Mouse (Mus musculus) limb, embryonic 13.5 days (tissue): ENCODE data around the gene Ogdhl. TPM values are rescaled to one million over a fixed set of nuclear protein-coding genes. Genes with fewer than 3 reads are reported as not detected.

Experiments used
- ATAC-seq: fragments of 200-750 bp; cut with Nextera tagmentation; 2 replicates; pipeline ENCODE4 v1.8.0; 2017; ENCODE audit warnings: low read depth, moderate number of reproducible peaks, moderate TSS enrichment; ENCODE audit not compliant: low FRiP score
- H3K27ac ChIP-seq: fragments of 300-500 bp; sonication (generic); 2 replicates; pipeline ENCODE4 v1.5.1; 2015; ENCODE audit warnings: inconsistent platforms, mild to moderate bottlenecking, moderate library complexity
- H3K27me3 ChIP-seq: fragments of 300-500 bp; sonication (generic); 2 replicates; pipeline ENCODE4 v1.6.1; 2015; ENCODE audit warnings: mild to moderate bottlenecking, inconsistent platforms
- H3K36me3 ChIP-seq: fragments of 300-500 bp; sonication (generic); 2 replicates; pipeline ENCODE4 v1.6.1; 2015; ENCODE audit warnings: inconsistent platforms, mild to moderate bottlenecking, moderate library complexity
- H3K4me1 ChIP-seq: fragments of 300-500 bp; sonication (generic); 2 replicates; pipeline ENCODE4 v1.6.1; 2015; ENCODE audit warnings: inconsistent platforms
- H3K4me2 ChIP-seq: fragments of 300-500 bp; sonication (generic); replicated peaks from 2 replicates; pipeline ENCODE4 v1.6.1; 2015; ENCODE audit warnings: inconsistent platforms, mild to moderate bottlenecking, moderate library complexity
- H3K4me3 ChIP-seq: fragments of 300-500 bp; sonication (generic); 2 replicates; pipeline ENCODE4 v1.5.1; 2015; ENCODE audit warnings: moderate library complexity, mild to moderate bottlenecking, inconsistent platforms
- H3K9ac ChIP-seq: fragments of 300-500 bp; sonication (generic); 2 replicates; pipeline ENCODE4 v1.6.1; 2015; ENCODE audit warnings: mild to moderate bottlenecking, inconsistent platforms
- H3K9me3 ChIP-seq: fragments of 300-500 bp; sonication (generic); 2 replicates; pipeline ENCODE4 v1.6.1; 2016; ENCODE audit warnings: inconsistent platforms
- WGBS: fragments of 180-500 bp; shearing (Covaris S2); methylation state at CpG from one replicate; pipeline ENCODE4 v1.1.7; 2015; 5-methylcytosine and 5-hydroxymethylcytosine counted together
- polyA plus RNA-seq: library from polyadenylated mRNA; unstranded; fragments of >200 nt; fragmentation: Nextera tagmentation; extraction: Ambion mirVana; gene quantifications from 2 replicates; pipeline ENCODE4 v1.2.1, GENCODE M21; 2015

Ogdhl gene
- polyA plus RNA-seq, 1 experiment from 2014 or later = 17.3 TPM

DNA sequence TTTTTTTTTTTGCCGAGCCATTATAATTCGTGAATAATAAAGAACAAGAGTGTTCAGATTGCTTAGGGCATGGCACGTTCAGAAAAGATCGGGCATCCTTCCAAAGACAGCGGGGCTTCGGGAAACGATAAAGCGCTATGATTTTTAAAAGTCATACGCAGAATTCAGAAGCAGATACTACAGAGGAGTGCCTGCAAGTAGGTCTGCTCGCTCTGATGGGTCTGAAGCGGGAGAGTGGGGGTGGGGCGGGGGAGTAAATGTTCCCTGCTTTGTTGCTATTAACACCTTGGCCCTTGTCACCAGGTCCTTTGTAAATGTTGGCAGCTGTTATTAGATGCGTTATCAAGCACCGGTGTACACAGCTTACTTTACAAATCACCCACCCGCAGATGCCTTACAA, 59.8 kb downstream of the Ogdhl start:
- Histone ChIP-seq H3K4me2 (0 out of 2 replicates have a peak overlapping the region, but pooled peaks have one; percentile 9), H3K9ac (no peak overlapping the region), H3K9me3 (no peaks in the 10 kb centered on the region), H3K4me3 (no peak overlapping the region), H3K27me3 (peaks cover 52% of the 10 kb centered on the region), H3K27ac (no peak overlapping the region), H3K36me3 (no peaks in the 10 kb centered on the region), H3K4me1 (peaks cover 13% of the 10 kb centered on the region)
- WGBS = 35% methylated on average over 15 of the region's 15 CpGs
- no peak for ATAC-seq

DNA sequence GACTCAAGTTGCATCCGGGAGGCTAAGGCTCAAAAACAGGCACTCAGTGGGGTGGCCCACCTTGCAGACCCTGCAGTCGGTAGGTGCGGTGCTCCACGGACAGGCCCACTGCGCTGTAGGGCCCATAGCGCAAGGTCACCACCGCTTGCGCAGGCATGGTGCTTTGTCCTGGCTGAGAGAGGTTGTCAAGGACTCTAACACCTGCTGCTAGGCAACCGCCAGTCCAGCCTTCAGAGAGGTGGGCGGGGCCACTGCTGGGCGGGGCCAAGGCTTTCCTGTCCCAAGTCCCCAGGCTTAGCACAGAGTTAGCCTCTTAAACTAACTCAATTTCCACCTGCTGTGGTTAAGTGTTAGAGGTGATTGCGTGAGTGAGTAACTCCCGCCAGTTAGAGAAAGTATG, 66.4 kb downstream of the Ogdhl start, which contains the start of gene 1700024G13Rik:
Gene 1700024G13Rik, minus strand, starts transcription at position 196 of the 400 bp plus-strand sequence.
- Histone ChIP-seq H3K27me3 (peaks cover 13% of the 10 kb centered on the region; the same call in 1 of the 2 replicates), H3K27ac (no peak within 1 kb of the TSS), H3K36me3 (no peaks in the 10 kb centered on the region), H3K4me2 (peak within 1 kb of the TSS; percentile 37), H3K9ac (no peak within 1 kb of the TSS), H3K4me1 (peaks cover 6% of the 10 kb centered on the region), H3K4me3 (no peak within 1 kb of the TSS), H3K9me3 (no peaks in the 10 kb centered on the region)
- 2% methylated on average over 13 of the region's 13 CpGs for WGBS
- peak; percentile 77; the same call in 1 of the 2 replicates for ATAC-seq

Other genes starting within 250 kb of the Ogdhl start
- 16.7 and 20.0 TPM in 2 replicates for gene Oxnad1, start 236.6 kb upstream of the Ogdhl start, polyA plus RNA-seq
- gene Dph3, start 236.3 kb upstream of the Ogdhl start, polyA plus RNA-seq = 86.9 and 88.2 TPM in 2 replicates
- not detected in 2 replicates for gene Msmb, start 180.0 kb upstream of the Ogdhl start, polyA plus RNA-seq
- 76.0 and 80.0 TPM in 2 replicates for gene Ncoa4, start 162.2 kb upstream of the Ogdhl start, polyA plus RNA-seq
- 285 and 295 TPM in 2 replicates for gene Timm23, start 120.1 kb upstream of the Ogdhl start, polyA plus RNA-seq
- 48.1 and 49.5 TPM in 2 replicates for gene Parg, start 120.1 kb upstream of the Ogdhl start, polyA plus RNA-seq
- gene 1700024G13Rik, start 66.4 kb downstream of the Ogdhl start, polyA plus RNA-seq = not detected in 2 replicates
- gene Slc18a3, start 142.8 kb downstream of the Ogdhl start, polyA plus RNA-seq = 0.09 TPM in 1 of 2 replicates, not detected in the other
- not detected in 2 replicates for gene Chat, start 144.0 kb downstream of the Ogdhl start, polyA plus RNA-seq
- 24.0 and 24.9 TPM in 2 replicates for gene Ercc6, start 191.5 kb downstream of the Ogdhl start, polyA plus RNA-seq